Mouse (Mus musculus): ENCODE results near the gene Agap1. TPM values are rescaled to one million over a fixed set of nuclear protein-coding genes. Genes with fewer than 3 reads are reported as not detected.
A peak's percentile ranks its signal among the peaks of the same experiment; 100 is the strongest.

The Agap1 gene
- polyA plus RNA-seq, 1 experiment from 2014 or later = 17.9 TPM

GRCm38 (mm10) chr1:89521406-89521805 is 66.8 kb downstream of the Agap1 start:
- no peaks in the 10 kb centered on the region for H3K27me3 ChIP-seq (replicated peaks; ENCODE audit: control insufficient read depth, insufficient read depth, low read length)
- H3K9ac ChIP-seq (ENCODE audit: low read length) = no peak overlapping the region
- no peak overlapping the region for H3K4me2 ChIP-seq (ENCODE audit: low read length)
- no peaks in the 10 kb centered on the region for H3K9me3 ChIP-seq (ENCODE audit: control insufficient read depth, low read length)
- no peak overlapping the region for H3K4me3 ChIP-seq (ENCODE audit: low read depth, low read length)
- 69% methylated on average over 11 of the region's 11 CpGs for WGBS
- no peaks in the 10 kb centered on the region for H3K36me3 ChIP-seq (ENCODE audit: control insufficient read depth, insufficient read depth, low read length)
- H3K27ac ChIP-seq (ENCODE audit: low read depth) = no peak overlapping the region
- no peak for ATAC-seq (replicated peaks; ENCODE audit: low FRiP score, low TSS enrichment, low read depth)
- peaks cover 16% of the 10 kb centered on the region for H3K4me1 ChIP-seq (replicated peaks; ENCODE audit: control insufficient read depth, insufficient read depth, low read length)
- no peak for DNase-seq (ENCODE audit: low spot score)

GRCm38 (mm10) chr1:89521935-89522535 is 67.4 kb downstream of the Agap1 start:
- DNase-seq (ENCODE audit: low spot score) = no peak

GRCm38 (mm10) chr1:89524369-89524768 is 69.8 kb downstream of the Agap1 start:
- H3K27me3 ChIP-seq (replicated peaks; ENCODE audit: control insufficient read depth, insufficient read depth, low read length) = no peaks in the 10 kb centered on the region
- H3K4me3 ChIP-seq (ENCODE audit: low read depth, low read length) = no peak overlapping the region
- H3K27ac ChIP-seq (ENCODE audit: low read depth) = no peak overlapping the region
- no peak overlapping the region for H3K9ac ChIP-seq (ENCODE audit: low read length)
- ATAC-seq (replicated peaks; ENCODE audit: low FRiP score, low TSS enrichment, low read depth) (peak; percentile 53; the same call in 1 of the 2 replicates), DNase-seq (ENCODE audit: low spot score) (peak; percentile 95)
- peaks cover 27% of the 10 kb centered on the region for H3K4me1 ChIP-seq (replicated peaks; ENCODE audit: control insufficient read depth, insufficient read depth, low read length)
- H3K4me2 ChIP-seq (ENCODE audit: low read length) = no peak overlapping the region
- WGBS = 3% methylated on average over 4 of the region's 4 CpGs
- H3K9me3 ChIP-seq (ENCODE audit: control insufficient read depth, low read length) = no peaks in the 10 kb centered on the region
- H3K36me3 ChIP-seq (ENCODE audit: control insufficient read depth, insufficient read depth, low read length) = no peaks in the 10 kb centered on the region

More at GRCm38 (mm10) chr1:89521935-89522535, 67.4 kb downstream of the Agap1 start:
- Histone ChIP-seq H3K4me3 (ENCODE audit: low read depth, low read length) (no peak overlapping the region), H3K27ac (ENCODE audit: low read depth) (no peak overlapping the region), H3K9ac (ENCODE audit: low read length) (no peak overlapping the region), H3K36me3 (ENCODE audit: control insufficient read depth, insufficient read depth, low read length) (no peaks in the 10 kb centered on the region), H3K27me3 (replicated peaks; ENCODE audit: control insufficient read depth, insufficient read depth, low read length) (no peaks in the 10 kb centered on the region), H3K4me2 (ENCODE audit: low read length) (no peak overlapping the region), H3K4me1 (replicated peaks; ENCODE audit: control insufficient read depth, insufficient read depth, low read length) (peaks cover 16% of the 10 kb centered on the region), H3K9me3 (ENCODE audit: control insufficient read depth, low read length) (no peaks in the 10 kb centered on the region)
- 70% methylated on average over 17 of the region's 17 CpGs for WGBS
- no peak for ATAC-seq (replicated peaks; ENCODE audit: low FRiP score, low TSS enrichment, low read depth)

GRCm38 (mm10) chr1:89524998-89525397 is 70.4 kb downstream of the Agap1 start:
- peaks cover 27% of the 10 kb centered on the region for H3K4me1 ChIP-seq (replicated peaks; ENCODE audit: control insufficient read depth, insufficient read depth, low read length)
- H3K4me2 ChIP-seq (ENCODE audit: low read length) = no peak overlapping the region
- H3K9ac ChIP-seq (ENCODE audit: low read length) = no peak overlapping the region
- no peak overlapping the region for H3K4me3 ChIP-seq (ENCODE audit: low read depth, low read length)
- H3K36me3 ChIP-seq (ENCODE audit: control insufficient read depth, insufficient read depth, low read length) = no peaks in the 10 kb centered on the region
- H3K27ac ChIP-seq (ENCODE audit: low read depth) = no peak overlapping the region
- WGBS = 65% methylated on average over 4 of the region's 4 CpGs
- H3K9me3 ChIP-seq (ENCODE audit: control insufficient read depth, low read length) = no peaks in the 10 kb centered on the region
- no peak for ATAC-seq (replicated peaks; ENCODE audit: low FRiP score, low TSS enrichment, low read depth)
- no peaks in the 10 kb centered on the region for H3K27me3 ChIP-seq (replicated peaks; ENCODE audit: control insufficient read depth, insufficient read depth, low read length)
- no peak for DNase-seq (ENCODE audit: low spot score)

GRCm38 (mm10) chr1:89525825-89526224 is 71.2 kb downstream of the Agap1 start:
- ATAC-seq (replicated peaks; ENCODE audit: low FRiP score, low TSS enrichment, low read depth) (no peak), DNase-seq (ENCODE audit: low spot score) (no peak)
- 44% methylated on average over 13 of the region's 13 CpGs for WGBS
- Histone ChIP-seq H3K9ac (ENCODE audit: low read length) (no peak overlapping the region), H3K4me1 (replicated peaks; ENCODE audit: control insufficient read depth, insufficient read depth, low read length) (peaks cover 27% of the 10 kb centered on the region), H3K4me3 (ENCODE audit: low read depth, low read length) (no peak overlapping the region), H3K27me3 (replicated peaks; ENCODE audit: control insufficient read depth, insufficient read depth, low read length) (no peaks in the 10 kb centered on the region), H3K4me2 (ENCODE audit: low read length) (no peak overlapping the region), H3K27ac (ENCODE audit: low read depth) (no peak overlapping the region), H3K36me3 (ENCODE audit: control insufficient read depth, insufficient read depth, low read length) (no peaks in the 10 kb centered on the region), H3K9me3 (ENCODE audit: control insufficient read depth, low read length) (no peaks in the 10 kb centered on the region)

- Histone ChIP-seq H3K27ac (ENCODE audit: low read depth) (no peak overlapping the region; the same call in 1 of the 2 replicates), H3K4me3 (ENCODE audit: low read depth, low read length) (no peak overlapping the region), H3K4me1 (replicated peaks; ENCODE audit: control insufficient read depth, insufficient read depth, low read length) (peaks cover 24% of the 10 kb centered on the region; the same call in 1 of the 2 replicates), H3K27me3 (replicated peaks; ENCODE audit: control insufficient read depth, insufficient read depth, low read length) (no peaks in the 10 kb centered on the region), H3K9ac (ENCODE audit: low read length) (no peak overlapping the region), H3K9me3 (ENCODE audit: control insufficient read depth, low read length) (no peaks in the 10 kb centered on the region), H3K4me2 (ENCODE audit: low read length) (no peak overlapping the region; the same call in 1 of the 2 replicates), H3K36me3 (ENCODE audit: control insufficient read depth, insufficient read depth, low read length) (no peaks in the 10 kb centered on the region)
- WGBS = 27% methylated on average over 17 of the region's 17 CpGs
- DNase-seq (ENCODE audit: low spot score) = no peak
- ATAC-seq (replicated peaks; ENCODE audit: low FRiP score, low TSS enrichment, low read depth) = no peak
Observed at GRCm38 (mm10) chr1:89528671-89529276, 74.2 kb downstream of the Agap1 start.

GRCm38 (mm10) chr1:89533702-89534101 is 79.1 kb downstream of the Agap1 start:
- Histone ChIP-seq H3K4me3 (ENCODE audit: low read depth, low read length) (no peak overlapping the region), H3K9ac (ENCODE audit: low read length) (no peak overlapping the region), H3K27ac (ENCODE audit: low read depth) (peak overlapping the region; percentile 49; the same call in 1 of the 2 replicates), H3K4me1 (replicated peaks; ENCODE audit: control insufficient read depth, insufficient read depth, low read length) (peaks cover 24% of the 10 kb centered on the region), H3K9me3 (ENCODE audit: control insufficient read depth, low read length) (no peaks in the 10 kb centered on the region), H3K36me3 (ENCODE audit: control insufficient read depth, insufficient read depth, low read length) (no peaks in the 10 kb centered on the region), H3K27me3 (replicated peaks; ENCODE audit: control insufficient read depth, insufficient read depth, low read length) (no peaks in the 10 kb centered on the region), H3K4me2 (ENCODE audit: low read length) (0 out of 2 replicates have a peak overlapping the region, but pooled peaks have one; percentile 14)
- no peak for DNase-seq (ENCODE audit: low spot score)
- no peak for ATAC-seq (replicated peaks; ENCODE audit: low FRiP score, low TSS enrichment, low read depth)
- 51% methylated on average over 9 of the region's 9 CpGs for WGBS

- Histone ChIP-seq H3K4me2 (ENCODE audit: low read length) (no peak overlapping the region), H3K27me3 (replicated peaks; ENCODE audit: control insufficient read depth, insufficient read depth, low read length) (no peaks in the 10 kb centered on the region), H3K4me1 (replicated peaks; ENCODE audit: control insufficient read depth, insufficient read depth, low read length) (peaks cover 17% of the 10 kb centered on the region), H3K4me3 (ENCODE audit: low read depth, low read length) (no peak overlapping the region), H3K36me3 (ENCODE audit: control insufficient read depth, insufficient read depth, low read length) (no peaks in the 10 kb centered on the region), H3K9ac (ENCODE audit: low read length) (no peak overlapping the region), H3K27ac (ENCODE audit: low read depth) (no peak overlapping the region), H3K9me3 (ENCODE audit: control insufficient read depth, low read length) (no peaks in the 10 kb centered on the region)
- DNase-seq (ENCODE audit: low spot score) = no peak
- ATAC-seq (replicated peaks; ENCODE audit: low FRiP score, low TSS enrichment, low read depth) = no peak
Observed at GRCm38 (mm10) chr1:89535206-89535605, 80.6 kb downstream of the Agap1 start.

All from intestine, embryonic 14.5 days (tissue).